Mouse (Mus musculus) ES-E14 (cell line): ENCODE results near the gene Zbtb7b.

Experiments used
- CHD2 ChIP-seq: IDR thresholded peaks from 2 replicates; pipeline ENCODE4 v1.6.1; 2014; ENCODE audit warnings: mild to moderate bottlenecking, low read depth, low read length, inconsistent platforms
- HCFC1 ChIP-seq: IDR thresholded peaks from 2 replicates; pipeline ENCODE4 v1.6.1; 2012; ENCODE audit warnings: low read length, inconsistent platforms, borderline replicate concordance; ENCODE audit not compliant: insufficient read depth
- MAFK ChIP-seq: IDR thresholded peaks from 2 replicates; pipeline ENCODE4 v1.6.1; 2014; ENCODE audit warnings: mild to moderate bottlenecking, low read depth, low read length, inconsistent platforms; ENCODE audit not compliant: insufficient read depth
- ZNF384 ChIP-seq: IDR thresholded peaks from 2 replicates; pipeline ENCODE4 v1.6.1; 2012; ENCODE audit warnings: low read depth, low read length, inconsistent platforms

DNA sequence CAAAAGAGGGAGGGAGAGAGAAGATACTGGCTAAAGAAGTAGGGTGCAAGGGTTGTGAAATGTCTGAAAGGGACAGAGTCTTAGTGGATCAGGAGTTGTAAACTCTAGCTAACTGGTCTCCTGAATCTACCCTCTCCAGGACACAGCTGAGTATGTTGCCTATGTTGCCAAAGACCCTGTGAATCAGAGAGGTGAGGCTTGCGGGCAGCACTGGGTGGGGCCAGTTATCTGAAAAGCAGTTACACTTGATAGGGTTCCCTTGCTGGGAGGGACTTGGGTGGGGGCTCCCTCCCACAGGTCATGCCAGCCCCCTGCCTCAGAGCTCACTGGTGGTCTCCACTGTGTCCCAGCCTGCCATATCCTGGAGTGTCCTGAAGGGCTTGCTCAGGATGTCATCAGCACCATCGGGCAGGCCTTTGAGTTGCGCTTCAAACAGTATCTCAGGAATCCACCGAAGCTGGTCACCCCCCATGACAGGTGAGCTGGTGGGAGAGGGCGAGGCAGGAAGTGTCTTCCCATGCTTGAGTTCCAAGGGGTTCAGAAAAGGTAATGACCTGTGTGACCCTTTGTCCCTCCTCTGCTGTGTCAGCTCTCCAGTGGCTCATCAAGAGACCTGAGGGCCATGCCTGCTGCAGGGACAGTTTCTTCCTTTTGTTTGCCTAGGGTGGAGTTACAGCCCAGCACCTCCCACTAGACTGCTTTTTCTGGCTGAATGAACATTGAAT lies 30.0 kb upstream of the Zbtb7b start:
- TF ChIP-seq HCFC1: no peak
- no peak for TF ChIP-seq MAFK
- no peak for TF ChIP-seq CHD2
- no peak for TF ChIP-seq ZNF384
